Mouse (Mus musculus) cerebellum, adult 8-10 months (tissue): Measurements from ENCODE around the gene Ireb2.
"Not testable (repeated sequence)": the region's sequence is repeated elsewhere in the genome, so short reads cannot be mapped to it uniquely, and the experiment has no call there.

Source experiments
- DNase-seq: peaks from one replicate; pipeline ENCODE4 v3.0.0; 2022

Ireb2 gene

DNA sequence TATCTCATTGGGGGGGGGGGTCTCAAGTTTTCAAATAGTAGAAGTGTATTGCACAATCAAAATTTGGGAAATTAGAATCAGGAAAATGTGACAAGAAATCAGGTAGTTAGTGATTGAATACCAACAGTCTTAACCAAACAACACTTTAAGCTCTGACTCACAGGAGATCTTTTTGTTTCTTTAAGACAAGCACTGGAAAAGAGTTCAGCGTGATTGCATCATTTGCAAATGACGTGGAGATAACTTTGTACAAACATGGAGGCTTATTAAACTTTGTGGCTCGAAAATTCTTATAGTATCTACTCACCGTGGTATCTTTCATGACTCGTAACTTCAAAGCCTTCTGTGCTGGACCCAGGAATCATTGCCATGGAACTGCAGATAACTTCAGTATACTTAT, 45.9 kb downstream of the Ireb2 start:
- DNase-seq: no peak

DNA sequence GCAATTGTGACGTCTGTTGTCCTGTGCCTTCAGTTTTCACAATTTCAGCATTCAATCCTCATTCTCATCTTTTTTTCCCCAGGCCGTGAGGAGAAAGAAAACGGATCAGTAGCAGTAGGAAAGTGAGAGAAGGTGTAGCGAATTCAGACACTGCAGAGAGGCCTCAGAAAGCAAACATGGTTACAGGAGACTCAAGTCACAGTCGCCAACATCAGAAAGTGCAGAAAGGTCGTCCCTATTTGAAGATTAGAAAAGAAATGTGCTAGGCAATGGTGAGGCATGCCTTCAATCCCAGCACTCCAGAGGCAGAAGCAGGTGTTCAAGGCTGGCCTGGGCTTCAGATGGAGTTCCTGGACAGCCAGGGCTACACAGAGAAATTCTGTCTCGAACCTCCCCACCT, 52.0 kb downstream of the Ireb2 start:
- DNase-seq: no peak

DNA sequence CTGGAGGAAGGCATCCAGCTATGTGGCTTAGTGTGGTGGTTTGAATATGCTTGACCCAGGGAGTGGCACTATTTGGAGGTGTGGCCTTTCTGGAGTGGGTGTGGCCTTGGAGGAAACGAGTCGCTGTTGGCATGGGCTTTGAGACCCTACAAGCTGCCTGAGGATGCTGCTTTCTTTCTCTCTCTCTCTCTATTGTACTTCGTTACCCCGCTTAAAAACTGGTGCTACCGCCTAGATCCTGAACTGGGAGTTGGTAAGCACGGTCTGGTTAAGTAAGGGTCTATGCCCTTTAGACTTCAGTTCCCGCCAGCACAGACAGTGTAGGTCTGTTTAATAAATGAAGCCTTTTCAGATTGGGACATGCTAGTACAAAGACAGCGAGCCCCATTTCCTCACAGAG, 52.8 kb downstream of the Ireb2 start:
- DNase-seq: peak; percentile 12

DNA sequence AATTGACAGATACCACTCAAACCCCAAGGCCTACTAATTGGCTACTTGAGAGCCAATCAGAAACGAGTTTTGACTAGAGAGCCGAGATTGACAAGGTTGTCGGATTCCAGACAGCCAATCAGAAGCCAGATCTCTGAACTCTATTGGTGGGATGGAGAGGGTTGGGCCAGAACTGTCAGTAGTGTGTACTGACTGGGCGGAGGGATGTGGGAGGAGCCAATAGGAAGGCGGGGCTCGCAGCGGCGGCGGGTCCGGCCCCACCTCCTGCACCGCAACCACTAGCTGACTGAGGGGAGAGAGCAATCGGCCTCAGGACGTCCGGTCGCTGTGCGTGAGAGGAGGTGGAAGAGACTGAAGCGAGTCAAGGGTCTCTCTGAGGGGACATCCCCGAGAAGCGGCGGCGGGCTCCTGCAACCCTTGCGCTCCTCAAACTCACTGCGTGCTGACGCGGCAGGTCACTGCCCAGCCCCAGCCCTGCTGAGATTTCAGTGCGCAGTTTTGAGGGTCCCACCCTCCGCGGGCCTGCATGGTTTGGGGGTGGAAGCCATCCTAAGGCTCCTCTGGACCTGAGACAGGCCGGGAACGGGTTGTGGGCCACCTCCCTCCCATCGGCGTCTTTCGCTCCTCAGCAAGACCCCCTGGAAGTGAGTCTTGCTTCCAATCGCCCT, 53.6 kb downstream of the Ireb2 start, which contains the start of gene Hykk:
Gene Hykk (plus strand): TSS at position 274 of the 668 bp plus-strand sequence.
- DNase-seq: peak; percentile 88

GRCm38 (mm10) chr9:54918191-54918590, 54.6 kb downstream of the Ireb2 start:
- no peak for DNase-seq

- DNase-seq: no peak
Observed at GRCm38 (mm10) chr9:54918781-54919180, 55.2 kb downstream of the Ireb2 start.

DNA sequence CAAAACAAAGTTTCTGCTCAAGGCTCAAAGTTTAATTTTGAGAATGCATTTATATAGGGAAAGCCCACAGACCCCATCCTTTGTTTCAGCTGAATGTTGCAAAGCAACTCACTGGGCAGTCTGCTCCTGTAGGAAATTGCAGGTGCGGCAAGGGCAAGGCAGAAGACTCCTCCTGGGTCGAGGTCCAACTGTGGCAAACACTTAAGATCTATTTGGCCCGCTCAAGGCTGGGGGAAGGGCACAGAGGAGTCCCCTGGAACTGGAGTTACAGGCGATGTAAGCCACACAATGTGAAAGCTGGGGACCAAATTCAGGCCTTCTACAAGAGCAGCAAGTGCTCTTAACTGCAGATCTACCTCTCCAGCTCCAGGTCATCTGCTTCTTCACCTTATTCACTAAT, 56.4 kb downstream of the Ireb2 start:
- DNase-seq: no peak

DNA sequence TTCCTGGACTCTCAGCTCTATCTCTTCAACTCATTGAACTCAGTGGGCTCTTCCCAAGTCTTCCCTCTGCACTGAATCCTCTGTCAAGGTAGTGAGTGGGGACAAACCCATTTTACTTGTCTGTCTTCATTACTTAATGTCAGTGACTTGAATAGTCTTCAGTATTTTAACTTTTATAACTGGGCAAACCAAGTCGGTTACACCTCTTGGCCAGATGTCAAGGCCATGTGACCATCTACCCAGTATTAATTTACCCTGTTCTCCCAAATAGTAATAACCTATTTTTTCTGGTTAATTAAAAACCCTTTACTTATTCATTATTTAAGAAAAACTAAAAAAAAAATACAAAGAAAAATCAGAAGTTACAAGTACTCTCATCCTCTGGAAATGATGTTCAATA, 67.2 kb downstream of the Ireb2 start:
- DNase-seq: no peak

- no peak for DNase-seq
Observed at GRCm38 (mm10) chr9:54931765-54932164, 68.2 kb downstream of the Ireb2 start.

DNA sequence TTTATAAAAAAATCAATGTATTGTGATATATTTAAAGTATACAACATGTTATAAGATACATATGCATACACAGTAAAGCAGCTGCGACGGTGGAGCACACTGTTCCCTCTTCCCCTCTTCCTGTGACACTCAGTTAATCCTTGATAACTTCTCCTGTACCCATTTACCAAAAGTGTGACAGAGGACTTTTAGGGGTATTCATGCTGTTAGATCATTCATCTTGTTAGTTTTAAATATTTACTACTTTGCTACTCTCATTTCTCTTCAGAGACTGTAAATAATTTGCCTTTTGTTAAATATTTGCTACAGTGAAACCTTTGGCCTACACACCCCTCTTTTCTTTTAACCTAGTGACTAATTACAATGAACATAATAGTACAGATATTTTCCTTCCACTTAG, 68.8 kb downstream of the Ireb2 start:
- DNase-seq: no peak

DNA sequence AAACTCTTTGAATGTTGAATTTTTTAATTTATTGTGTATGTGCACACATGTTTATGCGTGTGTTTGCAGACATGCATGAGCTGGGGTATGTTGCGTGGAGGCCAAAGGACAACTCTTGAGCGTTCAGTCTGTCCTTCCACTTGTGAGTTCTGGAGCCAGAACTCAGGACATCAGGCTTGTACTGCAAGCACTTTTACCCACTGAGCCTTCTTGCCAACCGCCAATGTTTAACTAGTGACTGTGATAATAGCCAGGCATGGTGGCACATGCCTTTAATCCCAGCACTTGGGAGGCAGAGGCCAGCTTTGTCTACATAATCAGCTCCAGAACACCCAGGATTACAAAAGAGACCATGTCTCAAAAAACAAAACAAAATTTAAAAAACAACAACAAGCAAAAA, 78.5 kb downstream of the Ireb2 start:
- DNase-seq: no peak

- DNase-seq: no peak
Observed at GRCm38 (mm10) chr9:54944467-54944866, 80.9 kb downstream of the Ireb2 start.

DNA sequence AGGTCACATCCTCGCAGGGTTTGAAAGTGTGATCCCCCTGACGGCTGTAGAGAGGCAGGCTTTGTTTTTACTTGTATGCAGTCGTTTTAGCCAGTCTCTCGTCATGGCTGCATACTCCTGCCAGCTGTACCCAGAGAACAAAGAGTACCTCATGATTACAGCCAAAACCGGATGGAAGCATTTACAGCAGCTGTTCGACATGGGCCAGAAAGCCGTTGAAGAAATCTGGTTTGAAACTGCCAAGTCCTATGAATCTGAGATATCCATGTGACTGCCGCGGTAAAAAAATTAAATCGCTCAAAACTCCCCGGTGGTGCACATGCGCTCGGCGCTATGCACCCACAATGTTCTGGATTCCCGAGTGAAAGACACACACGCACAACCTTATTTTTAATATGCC, 82.7 kb downstream of the Ireb2 start:
- DNase-seq: no peak

- no peak for DNase-seq
Observed at GRCm38 (mm10) chr9:54949465-54949864, 85.9 kb downstream of the Ireb2 start.

DNA sequence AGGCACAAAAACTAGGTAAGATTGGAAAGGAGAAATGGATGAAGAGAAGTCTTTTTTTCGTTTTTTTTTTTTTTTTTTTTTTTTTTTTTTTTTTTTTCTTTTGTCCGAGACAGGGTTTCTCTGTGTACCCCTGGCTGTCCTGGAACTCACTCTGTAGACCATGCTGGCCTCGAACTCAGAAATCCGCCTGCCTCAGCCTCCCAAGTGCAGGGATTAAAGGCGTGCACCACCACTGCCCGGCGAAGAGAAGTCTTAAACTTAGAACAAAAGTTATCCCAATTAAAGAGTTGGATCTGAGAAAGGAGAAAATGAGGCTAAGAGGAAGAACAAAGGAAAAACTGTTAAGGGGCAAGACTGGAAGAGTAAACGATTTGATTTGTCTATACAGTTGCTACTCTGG, 86.6 kb downstream of the Ireb2 start:
- DNase-seq: not testable (repeated sequence)

DNA sequence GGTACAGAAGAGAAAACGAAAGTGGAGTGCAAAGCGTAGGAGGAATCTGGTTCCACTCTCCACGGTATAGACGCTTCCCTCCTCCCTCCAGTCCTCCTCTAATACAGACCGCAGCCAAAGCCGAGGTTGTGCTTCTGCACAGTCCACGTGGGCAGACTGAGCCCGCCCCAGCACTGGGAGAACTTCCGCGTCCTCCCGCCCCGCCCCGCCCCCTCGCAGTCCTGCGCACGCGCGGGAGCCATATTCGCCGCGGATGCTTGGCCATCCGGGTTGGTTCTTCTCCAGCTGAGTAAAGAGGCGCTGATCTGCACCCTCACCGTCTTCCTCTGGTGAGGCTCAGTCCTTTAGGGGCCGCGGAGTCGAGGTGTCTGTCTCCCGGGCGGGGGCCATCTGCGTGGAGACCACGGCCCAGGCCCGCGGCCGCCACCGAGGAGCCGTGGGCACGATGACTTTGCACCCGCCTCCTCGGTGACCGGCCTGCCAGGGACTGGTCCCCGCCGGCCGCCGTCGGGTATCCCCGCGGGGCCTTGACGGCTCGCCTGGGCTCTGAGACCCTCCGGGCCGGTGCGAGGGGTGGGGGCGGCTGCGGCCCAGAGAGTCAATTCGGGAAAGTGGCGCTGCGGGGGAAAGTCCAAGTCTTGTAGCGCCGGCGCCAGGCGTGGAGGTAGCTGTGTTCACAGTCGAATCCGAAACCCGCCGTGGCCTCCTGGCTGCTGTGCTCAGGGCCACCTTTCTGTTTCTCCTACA, 87.2 kb downstream of the Ireb2 start, which contains the start of the genes Psma4 and AY074887:
Gene Psma4 (plus strand): TSS at position 216 of the 747 bp plus-strand sequence.
Gene AY074887 (minus strand): TSS at position 424 of the 747 bp plus-strand sequence.
- peak; percentile 87 for DNase-seq

- DNase-seq: no peak
Observed at GRCm38 (mm10) chr9:54961059-54961458, 97.5 kb downstream of the Ireb2 start.
